Mouse (Mus musculus): ENCODE data around the gene Pxylp1. TPM values are rescaled to one million over a fixed set of nuclear protein-coding genes. Genes with fewer than 3 reads are reported as not detected.

Gene Pxylp1
- total RNA-seq, 2 experiments from 2014 or later: 16.6 to 27.1 TPM

- ATAC-seq (replicated peaks; ENCODE audit: low FRiP score, poor library complexity, severe bottlenecking): no peak
These were observed 26.9 kb downstream of the Pxylp1 start for GRCm38 (mm10) chr9:96865473-96866050.

- ATAC-seq (replicated peaks; ENCODE audit: low FRiP score, poor library complexity, severe bottlenecking): no peak
These were observed 28.9 kb downstream of the Pxylp1 start for GRCm38 (mm10) chr9:96863539-96863938.

GRCm38 (mm10) chr9:96862836-96863235, 29.6 kb downstream of the Pxylp1 start:
- no peak for ATAC-seq (replicated peaks; ENCODE audit: low FRiP score, poor library complexity, severe bottlenecking)

GRCm38 (mm10) chr9:96861092-96861487, 31.4 kb downstream of the Pxylp1 start:
- ATAC-seq (replicated peaks; ENCODE audit: low FRiP score, poor library complexity, severe bottlenecking): no peak

DNA sequence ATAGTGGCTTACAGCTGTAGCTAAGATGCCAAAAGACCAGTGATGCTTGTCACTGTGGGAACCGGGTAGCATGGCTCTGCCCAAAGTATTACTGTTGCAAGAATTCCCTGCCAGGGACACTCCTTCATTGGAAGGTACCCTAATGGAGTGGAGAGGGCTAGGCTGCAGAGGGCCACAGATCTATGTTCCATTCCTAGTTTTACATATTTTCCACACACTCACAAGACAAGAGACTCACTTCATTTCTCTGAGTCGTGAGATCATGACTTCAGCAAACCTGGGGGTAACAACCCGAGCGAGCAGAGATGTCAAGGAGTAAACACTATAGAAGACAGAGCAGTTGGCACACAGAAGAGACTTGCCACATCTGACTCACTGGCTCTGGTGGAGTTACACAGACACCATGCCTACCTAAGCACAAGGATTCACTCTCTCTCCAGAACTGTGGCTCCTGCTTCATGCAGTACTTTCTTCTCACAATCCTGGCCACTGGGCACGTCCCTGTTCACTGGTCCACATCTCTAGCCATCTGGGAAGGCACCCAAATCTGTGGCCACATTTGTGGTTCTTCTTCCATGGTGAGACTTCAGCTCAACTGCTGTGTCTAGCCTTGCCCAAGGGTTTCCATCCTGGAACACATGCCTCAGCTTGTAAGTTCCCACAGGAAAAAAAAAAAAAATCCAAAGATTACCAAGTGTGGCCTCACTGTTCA, 31.9 kb downstream of the Pxylp1 start:
- ATAC-seq (replicated peaks; ENCODE audit: low FRiP score, poor library complexity, severe bottlenecking): no peak

- ATAC-seq (replicated peaks; ENCODE audit: low FRiP score, poor library complexity, severe bottlenecking): no peak
These were observed 33.4 kb downstream of the Pxylp1 start for GRCm38 (mm10) chr9:96859027-96859426.

- ATAC-seq (replicated peaks; ENCODE audit: low FRiP score, poor library complexity, severe bottlenecking): no peak
These were observed 34.6 kb downstream of the Pxylp1 start for GRCm38 (mm10) chr9:96857838-96858237.

- ATAC-seq (replicated peaks; ENCODE audit: low FRiP score, poor library complexity, severe bottlenecking): no peak
These were observed 38.9 kb downstream of the Pxylp1 start for GRCm38 (mm10) chr9:96853300-96854186.

DNA sequence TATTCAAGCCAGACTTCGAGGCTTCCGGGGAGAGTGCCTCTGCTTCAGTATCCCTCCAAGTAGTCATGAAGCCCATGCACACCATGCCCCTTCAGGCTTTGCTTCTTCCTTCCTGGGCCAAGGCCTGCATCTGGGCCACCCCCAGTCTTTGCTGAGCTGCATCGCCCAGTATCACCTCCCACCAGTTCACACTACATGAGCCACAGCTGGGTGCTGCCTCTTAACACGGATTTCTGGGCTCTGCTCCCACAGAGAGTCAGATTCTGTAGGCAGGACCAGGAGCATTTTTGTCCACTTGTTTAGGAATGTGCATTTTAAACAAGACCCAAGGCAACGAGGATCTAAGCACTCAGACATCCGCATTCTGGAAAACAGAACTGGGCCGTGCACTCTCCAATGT, 40.8 kb downstream of the Pxylp1 start:
- no peak for ATAC-seq (replicated peaks; ENCODE audit: low FRiP score, poor library complexity, severe bottlenecking)

DNA sequence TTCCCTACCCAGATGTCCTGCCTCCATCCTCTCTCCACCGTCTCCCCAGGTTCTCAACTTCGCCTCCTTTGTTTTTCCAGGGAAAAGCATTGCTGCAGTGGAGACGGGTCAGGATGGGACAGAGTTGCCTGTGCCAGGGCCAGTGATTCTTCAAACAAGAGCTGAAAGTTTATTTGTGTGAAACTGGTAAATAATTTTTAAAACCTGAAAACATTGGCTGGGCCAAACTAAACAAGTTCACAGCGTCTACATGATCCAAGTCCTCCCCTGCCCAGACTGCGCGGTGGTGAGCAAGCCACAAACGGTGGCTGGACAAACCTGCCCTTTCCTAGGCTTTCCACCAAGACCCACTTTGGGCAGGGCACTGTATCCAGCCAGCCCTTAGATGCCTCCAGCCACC, 41.4 kb downstream of the Pxylp1 start:
- no peak for ATAC-seq (replicated peaks; ENCODE audit: low FRiP score, poor library complexity, severe bottlenecking)

GRCm38 (mm10) chr9:96849012-96849411, 43.5 kb downstream of the Pxylp1 start:
- no peak for ATAC-seq (replicated peaks; ENCODE audit: low FRiP score, poor library complexity, severe bottlenecking)

DNA sequence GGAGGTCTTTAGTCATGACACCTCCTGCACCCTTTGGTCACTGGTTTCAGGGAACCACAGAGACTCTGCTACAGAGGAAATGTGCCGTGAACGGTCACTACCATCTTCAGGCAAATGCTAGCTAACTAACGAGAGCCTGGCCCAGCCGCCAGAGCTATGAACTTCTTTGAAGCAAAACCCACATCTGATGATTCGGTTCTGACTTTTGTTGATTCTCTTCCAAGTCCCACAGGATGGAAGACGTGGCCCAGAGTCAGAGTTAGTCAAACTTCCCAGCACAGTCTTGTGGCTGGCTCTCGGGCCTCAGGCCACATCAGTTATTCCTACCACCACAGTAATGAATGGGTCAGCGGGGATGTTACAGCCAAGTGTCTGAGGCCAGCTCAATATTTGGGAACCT, 46.1 kb downstream of the Pxylp1 start:
- ATAC-seq (replicated peaks; ENCODE audit: low FRiP score, poor library complexity, severe bottlenecking): no peak

GRCm38 (mm10) chr9:96844798-96845209, 47.7 kb downstream of the Pxylp1 start:
- no peak for ATAC-seq (replicated peaks; ENCODE audit: low FRiP score, poor library complexity, severe bottlenecking)

DNA sequence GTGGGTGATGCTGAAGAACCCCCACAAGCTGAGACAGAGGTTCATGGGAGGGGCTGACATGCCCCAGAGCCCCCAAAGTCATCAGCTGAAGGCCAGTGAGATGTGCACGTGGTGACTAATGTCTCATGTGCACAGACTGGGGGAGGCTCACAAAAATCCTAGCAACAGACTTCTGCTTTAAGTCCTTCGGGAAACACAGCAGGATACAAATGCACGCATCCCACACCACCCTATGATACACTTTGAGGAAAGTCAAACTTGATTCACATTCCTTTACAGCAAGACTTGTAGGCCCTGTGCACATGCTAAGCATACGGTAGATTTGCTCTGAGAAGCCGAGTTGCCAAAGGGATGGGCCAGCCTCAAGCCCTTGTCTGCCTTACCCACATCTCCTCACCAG, 53.1 kb downstream of the Pxylp1 start:
- no peak for ATAC-seq (replicated peaks; ENCODE audit: low FRiP score, poor library complexity, severe bottlenecking)

- no peak for ATAC-seq (replicated peaks; ENCODE audit: low FRiP score, poor library complexity, severe bottlenecking)
These were observed 53.6 kb downstream of the Pxylp1 start for GRCm38 (mm10) chr9:96838864-96839263.

DNA sequence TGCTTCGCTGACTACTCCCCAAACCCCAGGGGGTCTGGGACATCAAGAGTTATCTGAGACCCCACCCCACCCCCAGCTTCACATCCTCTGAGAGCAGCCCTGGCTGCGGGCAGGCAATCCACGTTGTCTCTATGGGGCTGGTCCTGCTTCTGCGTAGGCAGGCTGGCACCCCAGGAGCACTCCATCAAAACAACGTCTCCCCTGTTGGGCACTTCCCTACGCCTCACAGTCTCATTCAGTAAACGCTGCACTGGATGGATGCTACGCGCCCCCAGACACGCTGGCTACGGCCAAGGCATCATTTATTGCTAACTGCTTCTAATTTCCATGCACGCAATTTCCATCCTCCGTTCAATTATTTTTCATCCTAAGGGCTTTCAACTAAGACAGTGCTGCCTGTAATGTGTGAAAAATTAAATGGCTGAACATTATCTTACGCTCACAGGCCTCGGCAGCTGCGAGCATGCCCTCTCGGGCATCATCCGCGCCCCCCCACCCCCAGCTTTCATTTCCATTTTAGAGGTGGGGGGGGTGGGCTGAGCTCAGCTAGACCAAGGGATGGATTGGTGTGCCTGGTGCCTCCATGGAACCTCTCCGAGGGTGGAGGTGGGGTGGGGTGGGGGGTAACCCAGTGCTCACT, 54.6 kb downstream of the Pxylp1 start:
- ATAC-seq (replicated peaks; ENCODE audit: low FRiP score, poor library complexity, severe bottlenecking): no peak

DNA sequence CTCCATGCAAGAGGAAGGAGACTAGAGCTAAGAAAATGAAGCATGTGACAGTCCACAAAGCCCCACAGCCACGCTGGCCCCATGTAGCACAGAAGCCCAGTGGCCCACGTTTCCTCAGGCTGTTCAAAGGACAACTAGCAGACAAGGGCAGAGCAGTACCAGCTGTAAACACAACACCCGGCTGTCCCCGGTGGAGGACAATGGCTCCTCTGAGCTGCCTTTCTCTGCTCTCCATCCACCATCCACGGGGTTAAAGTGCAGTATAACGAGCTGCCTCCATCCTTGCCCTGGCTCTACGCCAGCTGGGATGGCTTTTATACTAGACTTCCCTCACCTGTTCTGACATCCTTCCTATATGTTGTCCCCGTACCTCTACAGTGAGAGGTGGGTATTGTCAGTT, 55.5 kb downstream of the Pxylp1 start:
- ATAC-seq (replicated peaks; ENCODE audit: low FRiP score, poor library complexity, severe bottlenecking): no peak

DNA sequence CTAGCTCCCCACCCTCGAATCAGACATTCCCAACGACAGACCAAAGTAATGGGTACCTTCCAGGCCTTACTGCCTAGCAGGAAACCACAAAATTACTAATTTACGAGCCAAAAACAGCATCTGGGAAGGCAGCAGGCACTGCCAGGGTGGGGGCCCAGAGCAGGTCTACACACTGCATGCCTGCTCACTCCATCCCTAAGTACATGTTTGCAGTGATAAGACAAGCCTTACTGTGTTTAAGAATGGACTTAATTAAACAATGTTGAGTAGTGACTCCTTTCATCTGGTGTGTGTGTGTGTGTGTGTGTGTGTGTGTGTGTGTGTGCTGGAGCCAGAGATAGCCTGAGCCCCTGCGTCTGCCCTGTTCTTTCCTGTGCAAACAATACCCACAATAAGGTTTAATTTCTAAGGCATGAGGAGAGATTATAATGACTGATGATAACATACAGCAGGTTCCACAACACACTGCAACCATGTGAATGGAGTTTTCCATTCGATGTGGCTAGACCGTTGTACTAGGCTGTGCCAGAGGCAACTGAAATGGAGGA, 57.0 kb downstream of the Pxylp1 start:
- ATAC-seq (replicated peaks; ENCODE audit: low FRiP score, poor library complexity, severe bottlenecking): no peak

DNA sequence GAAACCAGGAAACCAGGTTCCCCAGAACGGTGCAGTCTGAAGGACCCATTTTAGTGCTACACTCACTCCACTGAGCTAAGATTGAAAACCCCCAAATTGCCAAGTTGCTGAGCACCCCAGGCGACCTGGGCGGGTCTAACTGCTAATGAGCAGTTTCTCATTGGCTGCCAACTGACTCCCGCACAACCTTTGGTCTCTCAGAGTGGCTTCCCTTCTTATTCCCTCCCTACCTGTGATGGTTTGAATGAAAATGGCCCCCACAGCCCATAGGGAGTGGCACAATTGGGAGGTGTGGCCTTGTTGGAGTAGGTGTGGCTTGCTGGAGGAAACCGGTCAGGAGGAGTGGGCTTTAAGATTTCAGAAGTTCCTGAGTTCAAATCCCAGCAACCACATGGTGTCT, 58.9 kb downstream of the Pxylp1 start:
- no peak for ATAC-seq (replicated peaks; ENCODE audit: low FRiP score, poor library complexity, severe bottlenecking)

GRCm38 (mm10) chr9:96832516-96832915, 60.0 kb downstream of the Pxylp1 start:
- ATAC-seq (replicated peaks; ENCODE audit: low FRiP score, poor library complexity, severe bottlenecking): no peak
